Mouse (Mus musculus) thymus, postnatal 36 days (tissue): ENCODE measurements around the gene Abca7.

Experiments used
- DNase-seq, 2 experiments: peaks; one replicate each; pipeline ENCODE4 v3.0.0; 2022; ENCODE audit warnings: mixed read lengths in 2 of 2

Abca7 gene

DNA sequence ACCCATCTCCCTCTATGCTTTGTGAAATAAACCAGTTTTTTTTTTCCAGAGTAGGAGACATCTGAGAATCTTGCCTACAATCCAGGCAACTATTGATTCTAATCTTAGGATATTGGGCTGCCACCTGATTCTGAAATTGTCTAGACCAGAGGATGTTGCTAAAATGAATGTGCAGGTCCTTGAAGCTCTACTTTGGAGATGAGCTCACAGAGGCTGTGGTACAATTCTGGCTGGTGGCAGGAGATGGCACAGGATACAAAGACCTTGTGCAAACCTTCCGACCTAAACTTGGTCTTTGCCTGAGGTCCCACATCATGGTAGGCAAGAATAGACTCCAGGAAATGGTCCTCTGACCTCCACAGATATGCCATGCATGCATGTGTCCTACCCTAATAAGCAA lies 658 bp upstream of the Abca7 start:
- no peak for DNase-seq

- DNase-seq = peak; percentile 74 to 80
Measured at GRCm38 (mm10) chr10:79997034-79997760, 903 bp downstream of the Abca7 start.

- DNase-seq = no peak
Measured at GRCm38 (mm10) chr10:79997819-79998218, 1.5 kb downstream of the Abca7 start.

- no peak for DNase-seq
Measured at GRCm38 (mm10) chr10:80001945-80002344, 5.7 kb downstream of the Abca7 start.

DNA sequence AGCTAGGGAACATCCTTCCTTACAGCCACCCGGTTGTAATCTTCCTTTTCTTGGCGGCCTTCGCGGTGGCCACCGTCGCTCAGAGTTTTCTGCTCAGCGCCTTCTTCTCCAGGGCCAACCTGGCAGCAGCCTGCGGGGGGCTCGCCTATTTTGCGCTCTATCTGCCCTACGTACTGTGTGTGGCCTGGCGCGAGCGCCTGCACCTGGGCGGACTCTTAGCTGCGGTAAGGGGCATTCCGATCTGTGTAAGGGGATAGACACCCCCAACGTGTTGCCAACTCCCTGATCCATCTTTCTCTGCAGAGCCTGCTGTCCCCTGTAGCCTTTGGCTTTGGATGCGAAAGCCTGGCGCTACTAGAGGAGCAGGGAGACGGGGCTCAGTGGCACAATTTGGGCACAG lies 6.5 kb downstream of the Abca7 start:
- no peak for DNase-seq

GRCm38 (mm10) chr10:80003374-80004232 lies 7.3 kb downstream of the Abca7 start:
- no peak for DNase-seq

DNA sequence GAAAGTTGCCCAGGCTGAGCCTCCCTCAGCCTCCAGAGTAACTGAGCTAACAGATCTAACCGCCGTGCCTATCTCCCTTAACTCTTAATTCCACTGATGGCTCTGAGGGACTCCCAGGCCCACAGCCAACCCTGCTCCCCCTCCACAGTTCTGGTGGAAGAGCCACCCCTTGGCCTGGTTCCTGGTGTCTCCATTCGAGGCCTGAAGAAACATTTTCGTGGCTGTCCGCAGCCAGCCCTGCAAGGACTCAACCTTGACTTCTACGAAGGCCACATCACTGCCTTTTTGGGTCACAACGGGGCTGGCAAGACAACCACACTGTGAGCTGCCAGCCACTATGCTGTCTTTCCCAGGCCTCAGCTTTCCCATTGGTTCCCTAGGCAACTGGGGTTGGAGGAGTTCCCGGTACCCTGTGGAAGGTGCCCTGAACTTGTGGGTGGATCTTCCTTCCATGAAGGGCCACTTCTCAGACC lies 8.0 kb downstream of the Abca7 start:
- DNase-seq = no peak

DNA sequence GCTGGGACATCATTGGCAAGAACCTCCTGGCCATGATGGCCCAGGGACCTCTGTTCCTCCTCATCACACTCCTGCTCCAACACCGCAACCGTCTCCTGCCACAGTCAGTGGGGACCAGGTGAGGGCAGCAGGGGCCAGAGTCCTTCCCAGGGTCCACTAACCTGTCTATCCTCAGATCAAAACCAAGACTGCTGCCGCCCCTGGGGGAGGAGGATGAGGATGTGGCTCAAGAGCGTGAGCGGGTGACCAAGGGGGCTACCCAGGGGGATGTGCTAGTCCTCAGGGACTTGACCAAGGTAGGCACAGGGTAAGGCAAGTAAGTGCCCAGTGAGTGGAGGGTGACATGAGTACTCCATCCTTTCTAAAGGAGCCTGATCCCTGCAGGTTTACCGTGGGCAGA lies 15.4 kb downstream of the Abca7 start:
- DNase-seq = no peak

GRCm38 (mm10) chr10:80013609-80014008 lies 17.3 kb downstream of the Abca7 start:
- DNase-seq = no peak

GRCm38 (mm10) chr10:80014484-80015290 lies 18.4 kb downstream of the Abca7 start:
- DNase-seq = peak; percentile 62 to 72

DNA sequence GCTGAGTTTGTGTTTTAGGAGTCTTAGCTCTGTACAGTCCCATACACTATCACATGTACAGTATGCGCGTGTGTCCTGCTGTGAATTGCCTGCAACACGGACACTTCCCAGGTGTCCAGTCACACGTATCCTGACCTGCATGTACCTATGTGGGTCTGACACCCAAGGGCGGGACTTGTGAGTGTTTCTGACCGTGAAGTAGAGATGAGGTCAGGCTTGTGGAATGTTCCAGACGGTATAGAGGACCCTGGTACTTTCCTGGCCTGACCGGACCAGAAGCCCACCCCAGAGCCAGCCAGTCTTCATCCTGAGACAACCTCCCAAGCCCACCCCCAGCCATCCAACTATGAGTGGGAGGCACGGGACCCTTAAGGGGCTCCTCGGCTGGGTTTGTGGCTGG lies 19.3 kb downstream of the Abca7 start:
- DNase-seq = peak in 1 of 2 experiments; percentile 43

DNA sequence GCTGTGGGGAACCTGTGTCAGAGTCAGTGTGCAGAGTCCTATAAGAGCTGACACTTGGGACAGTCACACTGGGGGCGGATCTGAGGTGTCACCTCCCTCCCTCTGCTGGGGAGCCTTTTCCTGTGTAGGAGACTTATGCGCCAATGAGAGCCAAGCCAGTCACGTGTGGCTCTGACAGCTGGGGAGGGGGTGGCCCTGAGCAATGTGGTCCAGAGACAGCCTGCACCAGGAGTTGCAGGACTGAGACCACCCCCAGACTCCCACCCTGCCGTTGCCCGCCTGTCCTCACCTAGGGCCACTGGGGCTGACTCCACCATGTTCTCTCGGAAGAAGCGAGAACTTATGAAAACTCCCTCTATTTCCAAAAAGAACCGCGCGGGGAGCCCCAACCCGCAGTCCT lies 20.2 kb downstream of the Abca7 start, which contains the start of gene Arhgap45:
Gene Arhgap45 (plus strand): TSS at position 143 of the 400 bp plus-strand sequence.
- peak; percentile 84 to 93 for DNase-seq

- no peak for DNase-seq
Measured at GRCm38 (mm10) chr10:80016931-80017330, 20.6 kb downstream of the Abca7 start.

- DNase-seq = peak; percentile 96 to 98
Measured at GRCm38 (mm10) chr10:80017361-80017760, 21.1 kb downstream of the Abca7 start.

- DNase-seq = peak; percentile 71 to 76
Measured at GRCm38 (mm10) chr10:80017771-80018170, 21.5 kb downstream of the Abca7 start.

GRCm38 (mm10) chr10:80018739-80019297 lies 22.5 kb downstream of the Abca7 start:
- DNase-seq = peak; percentile 72

DNA sequence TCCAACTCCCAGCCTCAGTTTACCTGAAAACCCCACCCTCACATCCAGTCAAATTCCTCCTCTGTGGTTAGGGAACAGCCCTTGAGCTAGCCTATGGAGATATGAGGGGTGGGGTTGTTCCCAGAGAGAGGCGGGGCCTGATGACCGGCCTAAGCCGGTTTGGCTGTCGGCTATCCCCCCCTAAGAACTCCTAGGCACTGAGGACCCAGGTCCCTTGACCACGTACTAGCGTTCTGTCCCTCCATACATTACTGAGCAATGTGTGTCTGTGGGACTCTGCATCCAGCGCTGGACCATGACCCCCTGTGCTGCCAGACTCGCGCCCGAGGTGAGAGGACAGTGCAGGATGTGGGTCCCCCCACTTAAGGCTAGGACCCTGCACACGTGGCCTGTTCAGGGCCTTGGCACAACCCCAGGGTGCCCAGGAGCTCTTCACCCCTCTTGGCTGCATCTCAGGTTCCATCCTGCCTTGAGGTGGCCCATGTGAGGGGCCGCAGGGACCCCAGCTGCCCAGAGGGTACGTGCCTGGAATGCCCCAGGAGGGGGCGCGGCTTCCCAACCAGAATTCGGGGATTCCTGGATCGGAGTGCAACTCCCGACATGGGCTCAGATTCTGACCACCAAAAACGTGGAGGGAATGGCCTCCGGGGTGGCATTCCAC lies 23.3 kb downstream of the Abca7 start:
- peak in 1 of 2 experiments; percentile 54 for DNase-seq

- DNase-seq = no peak
Measured at GRCm38 (mm10) chr10:80020191-80020590, 23.9 kb downstream of the Abca7 start.

DNA sequence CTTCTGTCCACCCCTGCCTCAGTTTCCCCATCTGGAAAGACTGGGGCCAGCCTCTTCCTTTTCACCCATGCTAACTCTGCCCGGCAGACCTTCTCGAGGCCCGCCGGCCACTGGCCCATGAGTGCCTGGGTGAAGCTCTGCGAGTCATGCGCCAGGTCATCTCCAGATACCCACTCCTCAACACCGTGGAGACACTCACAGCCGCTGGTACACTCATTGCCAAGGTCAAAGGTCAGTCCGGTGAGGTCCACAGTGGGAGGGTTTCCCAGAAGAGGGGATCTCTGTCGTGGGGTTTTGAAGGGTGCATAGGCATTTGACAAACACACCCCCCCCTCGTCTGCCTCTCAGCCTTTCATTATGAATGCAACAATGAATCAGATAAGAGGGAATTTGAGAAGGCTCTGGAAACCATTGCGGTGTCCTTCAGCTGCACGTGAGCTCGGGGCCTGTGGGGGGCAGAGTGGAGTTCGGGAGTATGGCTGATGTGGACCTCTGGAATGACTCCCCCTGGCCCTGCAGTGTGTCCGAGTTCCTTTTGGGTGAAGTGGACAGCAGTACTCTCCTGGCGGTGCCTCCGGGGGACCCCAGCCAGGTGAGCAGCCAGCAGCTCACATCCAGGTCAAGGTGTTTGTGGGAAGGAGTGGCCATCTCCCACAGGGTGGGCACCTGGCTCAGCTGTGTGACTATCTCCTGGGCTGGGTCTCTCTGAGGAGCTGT lies 24.5 kb downstream of the Abca7 start:
- DNase-seq = peak in 1 of 2 experiments; percentile 45

- DNase-seq = peak in 1 of 2 experiments; percentile 40
Measured at GRCm38 (mm10) chr10:80021320-80021641, 25.0 kb downstream of the Abca7 start.

- peak; percentile 56 to 77 for DNase-seq
Measured at GRCm38 (mm10) chr10:80022164-80022563, 25.9 kb downstream of the Abca7 start.
